Mouse (Mus musculus): ENCODE measurements around the gene Relt. TPM values are rescaled to one million over a fixed set of nuclear protein-coding genes. Genes with fewer than 3 reads are reported as not detected.
"Not testable (repeated sequence)": the region's sequence is repeated elsewhere in the genome, so short reads cannot be mapped to it uniquely, and the experiment has no call there.

Relt gene
- polyA plus RNA-seq, 1 experiment: 6.2 TPM

- no peak for DNase-seq (ENCODE audit: low read depth)
Observed at GRCm38 (mm10) chr7:100875822-100876221, 12.6 kb upstream of the Relt start.

GRCm38 (mm10) chr7:100873197-100873596, 10.0 kb upstream of the Relt start:
- no peak for DNase-seq (ENCODE audit: low read depth)

DNA sequence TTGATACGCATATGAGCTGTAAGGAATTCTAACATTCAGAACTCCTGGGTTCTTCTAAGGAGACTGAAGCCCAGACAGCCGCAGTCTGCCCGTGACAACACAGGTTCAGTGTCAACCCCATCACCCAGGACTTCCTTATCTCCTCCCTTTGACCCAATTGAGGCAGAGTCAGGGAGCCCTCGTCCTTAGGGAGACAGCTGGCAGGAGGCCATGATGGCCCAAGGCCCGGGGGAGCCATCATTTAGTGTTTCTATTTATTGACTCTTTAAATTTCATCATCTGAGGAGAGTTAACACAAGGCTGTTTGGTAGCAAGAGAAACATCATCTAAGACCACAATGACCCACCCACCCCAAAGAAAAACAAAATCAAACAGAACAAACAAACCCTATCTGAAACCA, 8.6 kb upstream of the Relt start:
- no peak for DNase-seq (ENCODE audit: low read depth)

DNA sequence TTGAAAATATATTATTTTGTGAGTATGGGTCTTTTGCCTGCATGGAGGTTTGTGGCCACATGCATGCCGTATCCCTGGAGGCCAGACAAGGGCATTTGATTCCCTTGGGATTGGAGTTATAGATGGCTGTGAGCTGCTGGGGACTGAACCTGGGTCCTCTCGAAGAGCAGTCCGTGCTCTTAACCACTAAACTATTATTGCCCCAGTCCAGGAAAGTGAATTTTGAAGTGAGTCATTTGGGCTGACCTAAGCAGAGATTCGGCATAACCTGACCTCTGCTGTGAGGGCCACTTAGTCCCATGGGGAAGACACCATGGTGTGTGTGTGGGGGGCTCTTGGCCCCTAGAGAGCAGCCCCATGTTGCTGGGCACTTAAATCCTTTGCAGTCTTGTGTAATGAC, 8.1 kb upstream of the Relt start:
- no peak for DNase-seq (ENCODE audit: low read depth)

DNA sequence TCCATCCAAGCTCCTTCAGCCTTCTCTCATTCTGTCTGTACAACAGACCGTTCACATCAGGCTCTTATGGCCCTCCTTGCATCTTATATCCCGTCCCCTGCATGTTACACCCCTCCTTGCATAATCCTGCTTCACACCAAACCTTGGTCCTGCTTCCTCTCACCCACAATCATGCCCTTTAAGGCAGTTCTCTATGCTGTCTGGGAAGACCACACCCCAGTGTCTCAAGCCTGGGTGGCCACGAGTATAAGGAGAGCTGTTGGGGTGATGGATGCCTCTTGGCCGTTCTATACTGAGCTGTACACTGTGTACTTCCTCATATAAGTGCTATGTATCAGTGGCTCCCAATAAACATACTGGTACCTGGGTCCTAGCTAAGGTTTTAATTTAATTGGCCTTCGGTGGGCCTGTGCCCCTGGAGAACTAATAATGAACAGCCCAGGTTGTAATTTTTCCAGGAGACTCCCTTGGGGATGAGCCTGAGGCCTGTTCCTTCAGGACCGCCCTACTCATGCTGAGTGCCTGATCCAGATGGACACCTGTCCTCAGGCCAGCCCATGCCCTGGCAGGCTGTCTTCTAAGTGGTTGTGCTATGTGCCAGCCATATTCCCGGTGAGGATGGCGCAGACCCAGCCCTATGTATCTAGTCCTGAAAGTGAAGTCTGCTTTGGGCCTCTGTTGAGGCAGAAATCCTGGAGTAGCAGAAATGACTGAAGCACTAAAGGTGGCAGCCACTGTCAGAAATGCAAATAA, 6.8 kb upstream of the Relt start:
- DNase-seq (ENCODE audit: low read depth): no peak

DNA sequence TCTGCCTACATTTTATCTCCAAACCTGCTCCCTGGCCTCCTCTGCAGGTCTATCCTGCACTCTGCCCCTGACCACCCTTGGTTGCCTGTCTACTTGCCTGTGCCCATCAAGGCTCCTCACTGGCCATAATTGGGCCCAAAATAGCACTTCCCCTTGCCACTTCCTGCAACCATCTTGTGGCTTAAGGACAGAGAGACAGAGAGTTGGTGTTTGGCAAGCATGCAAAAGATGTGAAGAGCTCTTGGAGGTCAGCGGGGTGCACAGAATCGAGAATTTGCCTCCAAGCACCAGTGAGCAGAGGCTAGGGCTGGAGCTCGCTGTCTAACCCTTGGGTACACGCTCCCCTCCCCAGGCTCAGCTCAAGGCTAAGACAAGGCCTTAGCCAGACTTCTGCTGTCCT, 5.3 kb upstream of the Relt start:
- DNase-seq (ENCODE audit: low read depth): no peak

- DNase-seq (ENCODE audit: low read depth): no peak
Observed at GRCm38 (mm10) chr7:100867561-100867960, 4.3 kb upstream of the Relt start.

- DNase-seq (ENCODE audit: low read depth): no peak
Observed at GRCm38 (mm10) chr7:100866675-100867074, 3.4 kb upstream of the Relt start.

DNA sequence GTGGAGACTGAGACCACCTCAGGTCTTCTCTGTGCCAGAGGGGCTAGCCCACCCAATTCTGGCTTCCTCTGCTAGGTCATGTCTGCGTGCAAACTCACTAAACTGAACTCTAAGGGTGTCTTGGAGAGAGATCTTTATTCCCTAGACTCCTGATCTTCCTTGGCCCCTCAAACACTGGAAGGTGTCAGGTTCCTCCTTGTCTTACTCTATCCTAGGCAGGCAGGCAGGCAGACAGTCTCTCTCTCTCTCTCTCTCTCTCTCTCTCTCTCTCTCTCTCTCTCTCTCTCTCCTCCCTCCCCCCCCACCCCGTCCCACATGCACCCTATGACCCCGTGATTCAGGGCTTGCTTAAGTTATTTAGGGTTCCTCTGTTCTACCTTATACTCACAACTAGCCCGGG, 893 bp downstream of the Relt start:
- no peak for DNase-seq (ENCODE audit: low read depth)

DNA sequence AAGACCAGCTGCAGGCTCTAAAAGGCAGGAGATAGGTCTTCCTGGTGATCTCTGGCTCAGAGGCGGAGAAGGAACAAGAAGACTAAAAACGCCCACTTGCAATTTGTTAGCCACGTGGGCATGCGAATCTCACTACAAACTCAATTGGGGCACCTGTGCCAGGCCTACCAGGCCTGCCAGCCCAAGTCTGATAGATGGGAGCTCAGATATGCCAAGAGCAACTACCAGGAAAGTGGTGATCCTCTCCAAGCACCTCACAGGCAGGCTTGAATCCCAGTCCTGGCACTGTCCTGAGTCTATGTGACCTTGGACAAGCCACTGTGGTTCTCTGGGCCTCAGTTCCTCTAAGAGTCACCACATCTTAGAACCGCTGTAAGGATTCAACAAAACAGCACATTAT, 2.0 kb downstream of the Relt start:
- DNase-seq (ENCODE audit: low read depth): no peak

DNA sequence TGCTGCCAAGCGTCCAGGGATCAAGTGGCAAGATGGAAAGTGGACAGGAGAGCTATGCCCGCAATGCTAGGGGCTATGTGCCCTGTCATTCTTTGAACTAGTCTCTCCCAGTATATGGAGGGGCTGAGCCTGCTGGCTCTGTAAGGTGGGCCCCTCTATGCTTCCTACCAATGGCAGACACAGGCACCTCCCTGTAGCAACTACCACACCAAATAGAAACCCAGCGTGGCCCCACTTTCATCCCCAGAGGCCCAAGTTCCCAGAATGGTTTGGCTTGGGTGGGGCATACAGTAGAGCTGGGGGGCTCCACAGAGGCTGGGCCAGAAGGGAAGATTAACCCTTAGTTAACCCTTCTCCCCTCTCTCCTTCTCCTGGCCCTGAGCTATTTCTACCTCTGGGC, 2.8 kb downstream of the Relt start:
- DNase-seq (ENCODE audit: low read depth): no peak

DNA sequence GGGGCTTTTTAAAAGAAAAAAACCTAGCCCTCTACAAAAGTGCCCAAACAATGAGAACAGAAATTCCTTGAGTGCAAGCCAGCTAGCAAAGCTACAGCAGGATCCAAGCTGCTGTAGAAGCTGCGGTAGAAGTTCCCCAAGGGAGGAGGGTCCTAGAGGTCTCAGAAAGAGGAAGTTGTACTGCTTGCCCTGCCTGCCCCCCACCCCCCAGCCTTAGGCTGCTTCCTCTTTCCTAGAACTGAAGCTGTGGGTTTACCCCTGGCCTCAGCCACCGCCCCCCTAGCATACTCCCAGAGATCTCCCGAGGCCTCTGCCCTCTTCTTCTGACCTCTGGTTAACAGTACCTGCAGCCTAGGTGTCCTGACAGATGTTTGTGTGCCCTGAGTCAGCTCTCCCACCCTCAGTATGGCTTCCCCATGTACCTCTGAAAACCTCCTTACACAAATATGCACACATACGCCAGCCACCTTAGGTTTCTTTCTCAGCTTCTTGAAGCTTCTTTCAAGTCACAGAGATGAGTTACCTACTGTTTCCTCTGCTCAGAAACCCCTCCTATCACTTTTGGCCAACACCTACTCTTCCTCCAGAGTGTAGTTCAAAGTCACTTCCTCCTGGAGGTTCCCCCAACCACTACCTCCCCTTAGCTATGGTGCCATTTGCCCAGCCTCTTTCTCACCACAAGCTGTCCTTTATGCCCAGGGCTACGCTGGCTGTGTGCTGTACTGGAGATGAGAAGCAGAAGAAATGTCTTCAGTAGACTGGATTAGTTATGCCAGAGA, 7.3 kb downstream of the Relt start:
- no peak for DNase-seq (ENCODE audit: low read depth)

- no peak for DNase-seq (ENCODE audit: low read depth)
Observed at GRCm38 (mm10) chr7:100855300-100855699, 7.9 kb downstream of the Relt start.

DNA sequence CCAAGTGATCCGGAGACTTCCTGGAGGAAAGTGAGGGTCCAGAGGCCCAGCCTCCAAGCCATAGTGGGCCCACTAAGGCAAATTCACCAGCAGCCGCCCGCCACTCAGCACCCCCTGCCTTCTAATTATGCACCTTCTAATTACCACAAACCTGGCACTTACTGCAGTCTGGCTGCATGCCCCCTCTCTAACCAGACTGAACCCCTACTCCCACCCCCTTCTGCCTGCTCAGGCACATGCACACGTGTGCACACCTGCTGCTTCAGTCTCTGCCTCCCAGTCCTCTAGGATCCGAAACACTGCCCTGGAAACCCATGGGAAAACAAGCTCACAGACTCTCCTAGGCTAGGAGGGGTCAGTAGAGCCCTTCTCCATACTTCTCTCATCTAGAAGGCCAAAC, 8.4 kb downstream of the Relt start:
- DNase-seq (ENCODE audit: low read depth): no peak

GRCm38 (mm10) chr7:100854137-100854814, 9.0 kb downstream of the Relt start:
- no peak for DNase-seq (ENCODE audit: low read depth)

GRCm38 (mm10) chr7:100853396-100853795, 9.8 kb downstream of the Relt start:
- no peak for DNase-seq (ENCODE audit: low read depth)

DNA sequence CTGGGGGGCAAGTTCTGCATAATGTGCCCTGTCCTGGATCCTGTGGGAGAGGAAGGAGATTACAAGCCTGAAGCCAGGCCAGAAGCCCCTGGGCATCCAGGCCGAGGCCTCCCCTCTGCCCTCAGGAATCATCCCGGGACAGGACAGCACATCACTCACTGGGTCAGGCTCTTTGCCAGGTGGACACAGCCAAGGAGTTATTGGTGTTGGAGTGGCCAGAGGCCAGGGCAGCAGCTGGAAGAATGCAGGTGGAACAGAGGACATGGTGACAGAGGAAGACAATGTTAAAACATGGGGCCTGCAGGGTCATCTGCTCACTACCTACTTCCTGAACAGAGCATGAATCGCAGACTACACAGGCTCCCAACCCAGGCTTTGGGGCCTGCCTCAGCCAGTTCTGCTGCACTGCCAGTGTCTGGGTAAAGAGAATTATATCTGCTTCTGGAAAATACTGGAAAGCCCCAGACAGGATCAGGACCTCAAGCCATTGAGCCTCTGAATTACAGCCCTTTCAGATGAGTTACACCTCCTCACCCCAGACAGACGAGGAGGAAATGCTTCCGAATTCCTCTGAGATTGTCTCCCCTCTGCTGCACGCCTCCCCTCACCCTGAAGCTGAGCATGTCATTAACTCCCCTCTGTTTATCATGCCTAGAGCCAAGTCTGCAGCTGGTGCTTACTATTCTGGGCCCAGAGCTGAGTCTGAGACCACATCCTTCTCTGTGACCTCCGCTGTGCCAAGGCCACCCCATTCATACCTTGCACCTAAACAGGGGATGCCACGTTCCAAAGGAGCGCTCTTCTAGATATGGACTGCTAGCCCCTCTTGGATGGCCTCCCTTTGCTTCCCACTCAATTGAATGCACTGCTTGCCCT, 11.5 kb downstream of the Relt start:
- DNase-seq (ENCODE audit: low read depth): no peak

DNA sequence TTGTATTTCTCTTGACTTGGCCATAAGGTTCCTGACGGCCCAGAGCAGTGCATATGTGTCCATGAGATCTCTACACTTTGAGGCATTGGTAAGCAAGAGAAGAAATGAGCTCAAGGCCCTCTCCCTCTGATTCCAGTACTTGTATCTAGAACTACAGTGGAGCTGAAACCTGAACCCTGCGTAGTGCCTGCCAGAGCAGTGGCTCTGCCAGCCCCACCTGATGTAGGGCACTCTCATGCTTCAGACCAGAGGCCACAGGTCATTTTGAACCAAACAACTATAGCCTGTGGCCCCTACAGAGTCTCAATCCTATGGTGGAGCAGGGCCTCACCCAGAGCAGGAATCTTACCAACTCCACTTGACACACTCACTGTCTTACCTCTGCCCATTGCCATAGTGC, 13.7 kb downstream of the Relt start:
- DNase-seq (ENCODE audit: low read depth): no peak

GRCm38 (mm10) chr7:100848744-100849143, 14.5 kb downstream of the Relt start:
- DNase-seq (ENCODE audit: low read depth): no peak

DNA sequence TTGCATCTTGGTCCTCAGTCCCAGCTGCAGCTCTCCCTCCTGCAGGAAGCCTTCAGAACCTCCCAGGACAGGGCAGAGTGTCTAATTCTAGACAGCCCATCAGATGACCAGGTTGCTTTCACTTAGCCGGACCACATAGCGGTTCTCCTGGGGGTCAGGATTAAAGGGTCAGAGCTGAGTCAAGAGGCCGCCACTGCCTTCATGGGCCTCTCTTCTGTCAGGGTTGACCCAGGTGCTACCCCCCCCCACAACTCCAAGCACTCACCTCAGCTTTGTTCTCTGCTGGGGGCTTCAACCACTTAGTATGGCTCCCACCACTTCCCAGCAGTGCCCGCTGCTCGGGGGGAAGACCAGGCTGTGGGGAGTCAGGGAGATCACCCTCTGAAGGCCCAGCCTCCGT, 16.1 kb downstream of the Relt start:
- DNase-seq (ENCODE audit: low read depth): no peak

GRCm38 (mm10) chr7:100846033-100846432, 17.2 kb downstream of the Relt start:
- not testable (repeated sequence) for DNase-seq (ENCODE audit: low read depth)

DNA sequence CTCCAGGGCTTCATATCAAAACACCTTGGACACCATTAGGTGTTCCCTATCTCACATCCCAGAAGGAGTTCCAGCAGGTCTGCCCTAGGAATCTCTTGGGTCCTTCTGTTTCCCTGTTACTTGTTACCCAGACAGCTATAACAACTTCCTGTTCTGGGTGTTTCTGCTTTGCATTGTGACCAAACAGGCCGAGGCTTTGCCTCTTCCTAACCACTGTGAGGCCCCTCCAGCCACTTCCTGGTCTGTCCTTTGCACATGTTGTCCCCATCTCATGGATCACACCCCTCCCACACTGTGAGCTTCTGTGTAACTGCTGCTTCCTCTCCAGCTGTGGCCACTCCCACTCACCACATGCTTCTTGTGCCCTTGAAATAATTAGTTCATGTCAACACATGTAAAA, 17.8 kb downstream of the Relt start:
- no peak for DNase-seq (ENCODE audit: low read depth)
